Mouse (Mus musculus) spleen, adult 2 months (tissue): ENCODE results near the gene Colgalt1.

Experiments
- CTCF ChIP-seq: fragments of 200-500 bp; IDR thresholded peaks from 2 replicates; pipeline ENCODE4 v1.5.1; 2011; ENCODE audit warnings: mild to moderate bottlenecking, inconsistent platforms; ENCODE audit not compliant: insufficient read depth, insufficient read length, insufficient replicate concordance; ENCODE audit errors: extremely low read depth
- POLR2A ChIP-seq: fragments of 200-500 bp; IDR thresholded peaks from 2 replicates; pipeline ENCODE4 v1.6.1; 2011; ENCODE audit warnings: low read depth, low read length, inconsistent platforms

DNA sequence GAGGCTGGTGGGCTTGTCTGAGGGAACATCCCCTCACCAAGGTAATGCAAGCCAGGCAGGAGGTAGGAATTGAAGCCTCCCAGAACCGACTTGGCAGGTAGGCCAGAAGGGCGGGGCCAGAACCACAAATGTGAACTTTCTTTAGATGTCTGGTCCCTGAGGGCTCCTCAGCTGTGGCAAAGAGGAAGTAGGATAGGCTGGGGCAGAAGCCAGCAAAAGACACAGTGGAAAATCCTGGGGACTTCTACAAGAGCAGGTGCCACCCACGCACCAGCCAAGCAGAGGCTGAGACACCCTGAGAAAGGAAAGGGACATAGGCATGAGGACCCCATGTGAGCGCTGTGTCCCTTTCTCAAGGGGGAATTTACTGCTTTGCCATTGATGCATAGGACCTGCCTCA, 14.0 kb upstream of the Colgalt1 start:
- TF ChIP-seq POLR2A (no peak), CTCF (no peak)
